Mouse (Mus musculus): ENCODE measurements around the gene Nr5a1. TPM values are rescaled to one million over a fixed set of nuclear protein-coding genes. Genes with fewer than 3 reads are reported as not detected.
A peak's percentile ranks its signal among the peaks of the same experiment; 100 is the strongest.

The Nr5a1 gene
- polyA plus RNA-seq, 1 experiment from 2014 or later = 0.33 TPM

- peaks cover 3% of the 10 kb centered on the region for H3K4me1 ChIP-seq
- H3K27ac ChIP-seq = no peak overlapping the region
- no peak overlapping the region for H3K4me2 ChIP-seq (replicated peaks)
- ATAC-seq (ENCODE audit: insufficient number of reproducible peaks, insufficient read depth, low FRiP score, low TSS enrichment) = no peak
- H3K9ac ChIP-seq = no peak overlapping the region
- H3K27me3 ChIP-seq = 0 out of 2 replicates have a peak, but pooled peaks cover 3% of the 10 kb centered on the region
- H3K9me3 ChIP-seq = no peaks in the 10 kb centered on the region
- 68% methylated on average over 8 of the region's 8 CpGs for WGBS
- no peak overlapping the region for H3K4me3 ChIP-seq
- no peaks in the 10 kb centered on the region for H3K36me3 ChIP-seq
Measured at GRCm38 (mm10) chr2:38647201-38647606, 67.1 kb downstream of the Nr5a1 start.

- H3K9ac ChIP-seq = no peak overlapping the region
- H3K27ac ChIP-seq = no peak overlapping the region
- H3K4me1 ChIP-seq = peaks cover 3% of the 10 kb centered on the region
- H3K9me3 ChIP-seq = no peaks in the 10 kb centered on the region
- H3K36me3 ChIP-seq = peaks cover 9% of the 10 kb centered on the region
- ATAC-seq (ENCODE audit: insufficient number of reproducible peaks, insufficient read depth, low FRiP score, low TSS enrichment) = 0 out of 2 replicates have a peak, but pooled peaks have one; percentile 50
- 4% methylated on average over 3 of the region's 3 CpGs for WGBS
- H3K4me2 ChIP-seq (replicated peaks) = no peak overlapping the region
- no peak overlapping the region for H3K4me3 ChIP-seq
- H3K27me3 ChIP-seq = 0 out of 2 replicates have a peak, but pooled peaks cover 3% of the 10 kb centered on the region
Measured at GRCm38 (mm10) chr2:38645936-38646335, 68.4 kb downstream of the Nr5a1 start.

GRCm38 (mm10) chr2:38643625-38644427 lies 70.5 kb downstream of the Nr5a1 start, which contains the start of gene Psmb7:
Gene Psmb7 (minus strand): TSS chr2:38644087.
- H3K9me3 ChIP-seq = no peaks in the 10 kb centered on the region
- H3K27ac ChIP-seq = peak within 1 kb of the TSS; percentile 76
- WGBS = 2% methylated on average over 52 of the region's 52 CpGs
- H3K27me3 ChIP-seq = no peaks in the 10 kb centered on the region
- ATAC-seq (ENCODE audit: insufficient number of reproducible peaks, insufficient read depth, low FRiP score, low TSS enrichment) = peak; percentile 73
- H3K36me3 ChIP-seq = peaks cover 26% of the 10 kb centered on the region
- peak within 1 kb of the TSS; percentile 85 for H3K9ac ChIP-seq
- peak within 1 kb of the TSS; percentile 95 for H3K4me3 ChIP-seq
- H3K4me1 ChIP-seq = peaks cover 3% of the 10 kb centered on the region
- peak within 1 kb of the TSS; percentile 87 for H3K4me2 ChIP-seq (replicated peaks)

Other genes with a start within 250 kb of the Nr5a1 start
- gene Nek6, start 202.9 kb downstream of the Nr5a1 start, polyA plus RNA-seq (2016; fragmentation: Nextera tagmentation; extraction: Ambion mirVana) = 133 and 135 TPM in 2 replicates
- 265 and 267 TPM in 2 replicates for gene Psmb7, start 70.5 kb downstream of the Nr5a1 start, polyA plus RNA-seq (2016; fragmentation: Nextera tagmentation; extraction: Ambion mirVana)
- 1.3 and 2.0 TPM in 2 replicates for gene Nr6a1, start 213.1 kb upstream of the Nr5a1 start, polyA plus RNA-seq (2016; fragmentation: Nextera tagmentation; extraction: Ambion mirVana)
- 5.7 and 6.0 TPM in 2 replicates for gene Olfml2a, start 217.4 kb upstream of the Nr5a1 start, polyA plus RNA-seq (2016; fragmentation: Nextera tagmentation; extraction: Ambion mirVana)

Measured in embryonic facial prominence, embryonic 12.5 days (tissue).